ENCODE assay signal across 8 mouse cellular contexts in genomic region chr11:116388841-116389480, GRCm38 (mm10). TPM values are rescaled to one million over a fixed set of nuclear protein-coding genes. Genes with fewer than 3 reads are reported as not detected.
DNase-seq lines count a peak whose midpoint lies in the region; ATAC-seq and TF ChIP-seq lines count a peak whose summit lies in the region.

No protein-coding gene starts in this region.

- no peaks in the 10 kb centered on the region for H3K9me3 ChIP-seq in intestine, embryonic 16.5 days (ENCODE audit: control insufficient read depth, low read length)
- H3K9me3 ChIP-seq in liver, embryonic 16.5 days (replicated peaks; ENCODE audit: control insufficient read depth, low read length) = no peaks in the 10 kb centered on the region

- peak; percentile 24 for TF ChIP-seq CTCF in layer of hippocampus, adult 2 months (conservative IDR thresholded peaks at IDR 0.05)

- ATAC-seq in granulocyte monocyte progenitor cell, adult 5-6 weeks (replicated peaks; ENCODE audit: poor library complexity, severe bottlenecking) = peak; percentile 75
- peak; percentile 58 for ATAC-seq in intestine, embryonic 16.5 days
- peak; percentile 87 for ATAC-seq in liver, embryonic 16.5 days (ENCODE audit: low read depth)

- peak overlapping the region; percentile 53 for H3K27ac ChIP-seq in layer of hippocampus, adult 2 months
- H3K27ac ChIP-seq in intestine, embryonic 16.5 days (ENCODE audit: low read length) = peak overlapping the region; percentile 20
- H3K27ac ChIP-seq in liver, embryonic 16.5 days (ENCODE audit: low read length) = peak overlapping the region; percentile 80

- H3K27me3 ChIP-seq in intestine, embryonic 16.5 days (replicated peaks; ENCODE audit: control insufficient read depth, insufficient read depth, low read length) = no peaks in the 10 kb centered on the region
- no peaks in the 10 kb centered on the region for H3K27me3 ChIP-seq in liver, embryonic 16.5 days (ENCODE audit: control insufficient read depth, insufficient read depth, low read depth, low read length)

- no peak overlapping the region for H3K9ac ChIP-seq in intestine, embryonic 16.5 days (ENCODE audit: low read depth, low read length)
- peak overlapping the region; percentile 39 for H3K9ac ChIP-seq in liver, embryonic 16.5 days (ENCODE audit: low read depth, low read length)

- peaks cover 14% of the 10 kb centered on the region for H3K4me1 ChIP-seq in intestine, embryonic 16.5 days (ENCODE audit: control insufficient read depth, insufficient read depth, low read length)
- peaks cover 12% of the 10 kb centered on the region for H3K4me1 ChIP-seq in liver, embryonic 16.5 days (ENCODE audit: control insufficient read depth, low read depth, low read length)

- peak in 1 of 2 experiments; percentile 19 for DNase-seq in layer of hippocampus, adult 2 months (ENCODE audit: low spot score in 2 of 2)
- DNase-seq in layer of hippocampus, postnatal 25 days (ENCODE audit: extremely low spot score in 1 of 2, low spot score in 1 of 2) = no peak
- peak; percentile 37 to 48 for DNase-seq in cerebellum, postnatal 14 days
- peak; percentile 73 for DNase-seq in skeletal muscle tissue, adult 2 months (ENCODE audit: low read depth, low spot score)
- no peak for DNase-seq in layer of hippocampus, adult 9-10 months (ENCODE audit: low spot score)

- WGBS in intestine, embryonic 16.5 days = 62% methylated on average over 14 of the region's 14 CpGs
- WGBS in liver, embryonic 16.5 days (ENCODE audit: insufficient replicate concordance) = 59% methylated on average over 14 of the region's 14 CpGs

- H3K36me3 ChIP-seq in intestine, embryonic 16.5 days (ENCODE audit: control insufficient read depth, insufficient read depth, low read length) = no peaks in the 10 kb centered on the region
- no peaks in the 10 kb centered on the region for H3K36me3 ChIP-seq in liver, embryonic 16.5 days (ENCODE audit: control insufficient read depth, insufficient read depth)

- H3K4me3 ChIP-seq in layer of hippocampus, adult 2 months = no peak overlapping the region
- H3K4me3 ChIP-seq in intestine, embryonic 16.5 days (ENCODE audit: low read length) = 0 out of 2 replicates have a peak overlapping the region, but pooled peaks have one; percentile 13
- H3K4me3 ChIP-seq in liver, embryonic 16.5 days (ENCODE audit: low read depth, low read length) = peak overlapping the region; percentile 43

- no peak overlapping the region for H3K4me2 ChIP-seq in intestine, embryonic 16.5 days (ENCODE audit: low read depth, low read length)
- H3K4me2 ChIP-seq in liver, embryonic 16.5 days (ENCODE audit: low read depth, low read length) = peak overlapping the region; percentile 34

RNA-seq across cellular contexts. Expression of gene Rnf157, which starts 23.9 kb away (rescaled TPM):
- 100 to 1,000 TPM; 227 to 236 TPM for total RNA-seq in layer of hippocampus, adult 2 months (2021)
- total RNA-seq in layer of hippocampus, postnatal 25 days (2021) = 100 to 1,000 TPM; 241 to 258 TPM
- total RNA-seq in granulocyte monocyte progenitor cell, adult 5-6 weeks (2014; fragmentation: Nextera tagmentation) = 13.9 and 19.5 TPM in 2 replicates
- total RNA-seq in granulocyte monocyte progenitor cell, adult 5-6 weeks (2017) = 5.9 and 7.5 TPM in 2 replicates
- polyA plus RNA-seq in intestine, embryonic 16.5 days (2015; fragmentation: Nextera tagmentation; extraction: Ambion mirVana) = 4.4 and 5.2 TPM in 2 replicates
- 1.1 and 1.2 TPM in 2 replicates for polyA plus RNA-seq in liver, embryonic 16.5 days (2015; fragmentation: Nextera tagmentation; extraction: Ambion mirVana)

RNA-seq across cellular contexts. Expression of gene Ubald2, which starts 44.9 kb away (rescaled TPM):
- total RNA-seq in layer of hippocampus, adult 2 months (2021) = 10 to 100 TPM; 32.5 to 41.9 TPM
- total RNA-seq in layer of hippocampus, postnatal 25 days (2021) = 10 to 100 TPM; 37.0 to 38.3 TPM
- 49.9 and 62.5 TPM in 2 replicates for total RNA-seq in granulocyte monocyte progenitor cell, adult 5-6 weeks (2014; fragmentation: Nextera tagmentation)
- total RNA-seq in granulocyte monocyte progenitor cell, adult 5-6 weeks (2017) = 45.8 and 46.4 TPM in 2 replicates
- polyA plus RNA-seq in intestine, embryonic 16.5 days (2015; fragmentation: Nextera tagmentation; extraction: Ambion mirVana) = 47.2 and 55.0 TPM in 2 replicates
- 34.1 and 34.5 TPM in 2 replicates for polyA plus RNA-seq in liver, embryonic 16.5 days (2015; fragmentation: Nextera tagmentation; extraction: Ambion mirVana)

RNA-seq across cellular contexts. Expression of gene Foxj1, which starts 53.8 kb away (rescaled TPM):
- 1 to 10 TPM; 4.3 to 5.9 TPM for total RNA-seq in layer of hippocampus, adult 2 months (2021)
- total RNA-seq in layer of hippocampus, postnatal 25 days (2021) = 1 to 10 TPM; 5.4 to 7.1 TPM
- total RNA-seq in granulocyte monocyte progenitor cell, adult 5-6 weeks (2014; fragmentation: Nextera tagmentation) = not detected in 2 replicates
- not detected in 2 replicates for total RNA-seq in granulocyte monocyte progenitor cell, adult 5-6 weeks (2017)
- 0.27 and 0.36 TPM in 2 replicates for polyA plus RNA-seq in intestine, embryonic 16.5 days (2015; fragmentation: Nextera tagmentation; extraction: Ambion mirVana)
- 0.62 and 0.71 TPM in 2 replicates for polyA plus RNA-seq in liver, embryonic 16.5 days (2015; fragmentation: Nextera tagmentation; extraction: Ambion mirVana)

Comparison
In these comparisons a context has a peak if more than half of its experiments do, and no peak if none do; other contexts are left out.
1. DNase-seq: peak in cerebellum, postnatal 14 days (2 of 2) and skeletal muscle tissue, adult 2 months (single experiment); none in layer of hippocampus, postnatal 25 days (0 of 2) and layer of hippocampus, adult 9-10 months (single experiment).
2. H3K27ac ChIP-seq: peak in every context shown above with its lines; median percentile 80 in liver, embryonic 16.5 days; 53 in layer of hippocampus, adult 2 months; 20 in intestine, embryonic 16.5 days.
3. RNA of gene Rnf157, which starts 23.9 kb away (total RNA-seq): 241 to 258 TPM in layer of hippocampus, postnatal 25 days and 227 to 236 TPM in layer of hippocampus, adult 2 months; 5.9 to 19.5 TPM in granulocyte monocyte progenitor cell, adult 5-6 weeks; every median in the first group is over 10 times any median in the second.
4. RNA of gene Foxj1, which starts 53.8 kb away (total RNA-seq): 5.4 to 7.1 TPM in layer of hippocampus, postnatal 25 days and 4.3 to 5.9 TPM in layer of hippocampus, adult 2 months; not detected in granulocyte monocyte progenitor cell, adult 5-6 weeks; every median in the first group is over 4 times any median in the second.
5. Peak in every context shown above with its lines, with median percentiles within 50 percentile points of each other: ATAC-seq.